Mouse (Mus musculus) 3T3-L1 (cell line): ENCODE results near the gene Rbm20.
"Not testable (repeated sequence)": the region's sequence is repeated elsewhere in the genome, so short reads cannot be mapped to it uniquely, and the experiment has no call there.

Experiments used
- DNase-seq: peaks from one replicate; pipeline ENCODE4 v3.0.0-alpha.2; 2015; ENCODE audit warnings: low read depth, low spot score

The Rbm20 gene

GRCm38 (mm10) chr19:53676718-53677634, at the start of gene Rbm20:
TSS of gene Rbm20 (plus strand) at chr19:53677306.
- DNase-seq, result no peak

GRCm38 (mm10) chr19:53638041-53638440, 39.1 kb upstream of the Rbm20 start:
- peak; percentile 62 for DNase-seq

GRCm38 (mm10) chr19:53638727-53639126, 38.4 kb upstream of the Rbm20 start:
- no peak for DNase-seq

GRCm38 (mm10) chr19:53644020-53644595, 33.0 kb upstream of the Rbm20 start:
- peak; percentile 54 for DNase-seq

- DNase-seq, result no peak
These were observed 29.8 kb upstream of the Rbm20 start for GRCm38 (mm10) chr19:53647301-53647700.

- DNase-seq, result peak; percentile 20
These were observed 29.1 kb upstream of the Rbm20 start for GRCm38 (mm10) chr19:53648056-53648455.

- peak; percentile 90 for DNase-seq
These were observed 28.3 kb upstream of the Rbm20 start for GRCm38 (mm10) chr19:53648802-53649236.

GRCm38 (mm10) chr19:53649361-53649760, 27.7 kb upstream of the Rbm20 start:
- peak; percentile 57 for DNase-seq

GRCm38 (mm10) chr19:53649802-53650201, 27.3 kb upstream of the Rbm20 start:
- DNase-seq, result peak; percentile 74

- DNase-seq, result no peak
These were observed 26.2 kb upstream of the Rbm20 start for GRCm38 (mm10) chr19:53650921-53651320.

GRCm38 (mm10) chr19:53652267-53652666, 24.8 kb upstream of the Rbm20 start:
- DNase-seq, result no peak

- peak; percentile 38 for DNase-seq
These were observed 23.3 kb upstream of the Rbm20 start for GRCm38 (mm10) chr19:53653624-53654467.

GRCm38 (mm10) chr19:53656443-53656842, 20.7 kb upstream of the Rbm20 start:
- DNase-seq, result not testable (repeated sequence)

GRCm38 (mm10) chr19:53657437-53657836, 19.7 kb upstream of the Rbm20 start:
- DNase-seq, result no peak

GRCm38 (mm10) chr19:53660722-53661420, 16.2 kb upstream of the Rbm20 start:
- DNase-seq, result no peak

- no peak for DNase-seq
These were observed 15.0 kb upstream of the Rbm20 start for GRCm38 (mm10) chr19:53661938-53662722.

- no peak for DNase-seq
These were observed 12.3 kb upstream of the Rbm20 start for GRCm38 (mm10) chr19:53664831-53665230.

- DNase-seq, result no peak
These were observed 11.7 kb upstream of the Rbm20 start for GRCm38 (mm10) chr19:53665391-53665790.

GRCm38 (mm10) chr19:53666708-53667107, 10.4 kb upstream of the Rbm20 start:
- no peak for DNase-seq

- no peak for DNase-seq
These were observed 8.3 kb upstream of the Rbm20 start for GRCm38 (mm10) chr19:53668821-53669220.
